Mouse (Mus musculus): ENCODE data around the gene Slc35c2. TPM values are rescaled to one million over a fixed set of nuclear protein-coding genes. Genes with fewer than 3 reads are reported as not detected.

The Slc35c2 gene
- polyA plus RNA-seq, 1 experiment: 46.5 TPM

- no peaks in the 10 kb centered on the region for H3K27me3 ChIP-seq (ENCODE audit: control insufficient read depth, insufficient read depth, insufficient read length)
- no peak overlapping the region for H3ac ChIP-seq (ENCODE audit: control insufficient read depth, insufficient read length, low read depth)
- no peak for TF ChIP-seq FOSL1 (IDR thresholded peaks at IDR 0.05; ENCODE audit: insufficient read depth, low read length, poor library complexity, severe bottlenecking)
- TF ChIP-seq CEBPB (IDR thresholded peaks at IDR 0.05; ENCODE audit: low read depth): no peak
- TF ChIP-seq USF1 (IDR thresholded peaks at IDR 0.05; ENCODE audit: low read depth): no peak
- no peaks in the 10 kb centered on the region for H3K79me2 ChIP-seq (ENCODE audit: control insufficient read depth, insufficient read depth)
- no peaks in the 10 kb centered on the region for H3K79me3 ChIP-seq (ENCODE audit: low read depth)
- peaks cover 39% of the 10 kb centered on the region for H3K36me3 ChIP-seq (ENCODE audit: control insufficient read depth, insufficient read depth)
- no peak overlapping the region for H3K4me3 ChIP-seq (ENCODE audit: insufficient read depth, poor library complexity, severe bottlenecking)
Measured at GRCm38 (mm10) chr2:165311577-165311976, 23.9 kb upstream of the Slc35c2 start.

DNA sequence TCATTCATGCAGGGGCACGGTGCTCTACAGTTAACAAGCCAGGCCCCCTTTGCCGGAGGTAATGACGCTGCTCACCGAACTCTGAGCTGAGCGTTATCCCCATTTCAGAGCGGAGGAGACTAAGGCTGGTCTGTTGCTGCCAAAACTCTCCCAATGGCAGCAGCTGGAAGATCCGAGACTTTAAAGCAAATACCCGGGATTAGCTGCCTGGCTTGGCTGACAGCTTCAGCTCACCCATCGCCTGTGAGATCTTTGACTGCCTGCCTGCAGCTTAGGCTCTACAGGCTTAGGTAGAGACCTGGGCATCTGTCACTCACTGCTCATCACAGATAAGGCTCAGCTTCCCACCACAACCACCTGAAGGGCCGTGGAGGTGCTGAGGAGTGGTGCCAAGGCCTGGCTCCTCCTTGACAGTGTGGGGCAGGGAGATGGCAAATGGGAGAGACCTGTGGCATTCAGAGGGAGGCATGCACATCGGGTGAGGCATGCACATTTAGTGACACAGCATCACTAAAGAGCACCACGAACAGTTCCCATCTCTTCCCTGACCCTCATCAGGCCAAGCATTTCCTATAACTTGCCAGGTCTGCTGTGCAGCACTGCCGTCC is 23.3 kb upstream of the Slc35c2 start:
- Histone ChIP-seq H3K36me3 (ENCODE audit: control insufficient read depth, insufficient read depth) (peaks cover 39% of the 10 kb centered on the region), H3K79me2 (ENCODE audit: control insufficient read depth, insufficient read depth) (no peaks in the 10 kb centered on the region), H3K79me3 (ENCODE audit: low read depth) (no peaks in the 10 kb centered on the region), H3K27me3 (ENCODE audit: control insufficient read depth, insufficient read depth, insufficient read length) (no peaks in the 10 kb centered on the region), H3ac (ENCODE audit: control insufficient read depth, insufficient read length, low read depth) (no peak overlapping the region), H3K4me3 (ENCODE audit: insufficient read depth, poor library complexity, severe bottlenecking) (no peak overlapping the region)
- TF ChIP-seq MYOG (IDR thresholded peaks at IDR 0.05; ENCODE audit: control insufficient read depth, extremely low read depth, insufficient read length) (no peak), MYOD1 (IDR thresholded peaks at IDR 0.05; ENCODE audit: control insufficient read depth, insufficient read length, low read depth) (no peak), MAX (IDR thresholded peaks at IDR 0.05) (no peak), FOSL1 (IDR thresholded peaks at IDR 0.05; ENCODE audit: insufficient read depth, low read length, poor library complexity, severe bottlenecking) (no peak), CEBPB (IDR thresholded peaks at IDR 0.05; ENCODE audit: low read depth) (no peak)

GRCm38 (mm10) chr2:165307801-165308200 is 20.1 kb upstream of the Slc35c2 start:
- H3K4me3 ChIP-seq (ENCODE audit: insufficient read depth, poor library complexity, severe bottlenecking): no peak overlapping the region
- no peaks in the 10 kb centered on the region for H3K79me3 ChIP-seq (ENCODE audit: low read depth)
- TF ChIP-seq MAX (IDR thresholded peaks at IDR 0.05) (no peak), CEBPB (IDR thresholded peaks at IDR 0.05; ENCODE audit: low read depth) (no peak), USF1 (IDR thresholded peaks at IDR 0.05; ENCODE audit: low read depth) (no peak), FOSL1 (IDR thresholded peaks at IDR 0.05; ENCODE audit: insufficient read depth, low read length, poor library complexity, severe bottlenecking) (no peak), CTCF (IDR thresholded peaks at IDR 0.05; ENCODE audit: control insufficient read depth, insufficient read depth, insufficient read length) (no peak), MYOG (IDR thresholded peaks at IDR 0.05; ENCODE audit: control insufficient read depth, extremely low read depth, insufficient read length) (no peak)
- no peak overlapping the region for H3ac ChIP-seq (ENCODE audit: control insufficient read depth, insufficient read length, low read depth)
- H3K79me2 ChIP-seq (ENCODE audit: control insufficient read depth, insufficient read depth): no peaks in the 10 kb centered on the region
- peaks cover 37% of the 10 kb centered on the region for H3K36me3 ChIP-seq (ENCODE audit: control insufficient read depth, insufficient read depth)
- H3K27me3 ChIP-seq (ENCODE audit: control insufficient read depth, insufficient read depth, insufficient read length): no peaks in the 10 kb centered on the region

GRCm38 (mm10) chr2:165305438-165305837 is 17.8 kb upstream of the Slc35c2 start:
- no peak for TF ChIP-seq USF1 (IDR thresholded peaks at IDR 0.05; ENCODE audit: low read depth)
- no peak for TF ChIP-seq MAX (IDR thresholded peaks at IDR 0.05)
- TF ChIP-seq CEBPB (IDR thresholded peaks at IDR 0.05; ENCODE audit: low read depth): no peak
- no peak for TF ChIP-seq MYOD1 (IDR thresholded peaks at IDR 0.05; ENCODE audit: control insufficient read depth, insufficient read length, low read depth)
- no peak for TF ChIP-seq FOSL1 (IDR thresholded peaks at IDR 0.05; ENCODE audit: insufficient read depth, low read length, poor library complexity, severe bottlenecking)
- TF ChIP-seq CTCF (IDR thresholded peaks at IDR 0.05; ENCODE audit: control insufficient read depth, insufficient read depth, insufficient read length): no peak
- no peak for TF ChIP-seq MYOG (IDR thresholded peaks at IDR 0.05; ENCODE audit: control insufficient read depth, extremely low read depth, insufficient read length)

DNA sequence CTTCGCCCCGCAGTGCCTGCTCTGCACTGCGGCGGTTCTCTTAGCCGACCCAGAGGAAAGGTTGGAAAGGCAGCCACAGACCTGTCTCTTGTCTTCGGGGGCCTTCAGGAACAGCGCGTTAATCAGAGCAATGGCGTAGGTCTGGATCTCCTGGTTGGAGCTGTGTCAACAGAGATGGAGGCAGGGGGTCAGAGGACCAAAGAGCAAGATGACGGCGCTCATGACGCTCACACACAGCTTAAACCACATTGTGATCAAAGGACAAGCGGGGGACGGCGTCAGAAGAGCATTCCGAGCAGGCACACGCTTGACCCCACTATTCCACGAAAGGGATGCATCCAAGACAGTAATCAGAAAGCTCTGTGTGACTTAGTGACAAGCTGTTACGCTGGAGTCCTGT is 17.1 kb upstream of the Slc35c2 start:
- Histone ChIP-seq H3K79me2 (ENCODE audit: control insufficient read depth, insufficient read depth) (no peaks in the 10 kb centered on the region), H3K4me3 (ENCODE audit: insufficient read depth, poor library complexity, severe bottlenecking) (no peak overlapping the region), H3K27me3 (ENCODE audit: control insufficient read depth, insufficient read depth, insufficient read length) (no peaks in the 10 kb centered on the region), H3K36me3 (ENCODE audit: control insufficient read depth, insufficient read depth) (peaks cover 28% of the 10 kb centered on the region), H3K79me3 (ENCODE audit: low read depth) (no peaks in the 10 kb centered on the region), H3ac (ENCODE audit: control insufficient read depth, insufficient read length, low read depth) (no peak overlapping the region)
- TF ChIP-seq CEBPB (IDR thresholded peaks at IDR 0.05; ENCODE audit: low read depth): no peak
- no peak for TF ChIP-seq CTCF (IDR thresholded peaks at IDR 0.05; ENCODE audit: control insufficient read depth, insufficient read depth, insufficient read length)
- TF ChIP-seq USF1 (IDR thresholded peaks at IDR 0.05; ENCODE audit: low read depth): no peak
- no peak for TF ChIP-seq MAX (IDR thresholded peaks at IDR 0.05)
- no peak for TF ChIP-seq MYOD1 (IDR thresholded peaks at IDR 0.05; ENCODE audit: control insufficient read depth, insufficient read length, low read depth)
- TF ChIP-seq MYOG (IDR thresholded peaks at IDR 0.05; ENCODE audit: control insufficient read depth, extremely low read depth, insufficient read length): no peak
- no peak for TF ChIP-seq FOSL1 (IDR thresholded peaks at IDR 0.05; ENCODE audit: insufficient read depth, low read length, poor library complexity, severe bottlenecking)

More at GRCm38 (mm10) chr2:165305438-165305837, 17.8 kb upstream of the Slc35c2 start:
- Histone ChIP-seq H3K27me3 (ENCODE audit: control insufficient read depth, insufficient read depth, insufficient read length) (no peaks in the 10 kb centered on the region), H3K36me3 (ENCODE audit: control insufficient read depth, insufficient read depth) (peaks cover 33% of the 10 kb centered on the region), H3K4me3 (ENCODE audit: insufficient read depth, poor library complexity, severe bottlenecking) (no peak overlapping the region), H3K79me3 (ENCODE audit: low read depth) (no peaks in the 10 kb centered on the region), H3K79me2 (ENCODE audit: control insufficient read depth, insufficient read depth) (no peaks in the 10 kb centered on the region), H3ac (ENCODE audit: control insufficient read depth, insufficient read length, low read depth) (no peak overlapping the region)

GRCm38 (mm10) chr2:165303354-165304012 is 15.8 kb upstream of the Slc35c2 start:
- Histone ChIP-seq H3K79me2 (ENCODE audit: control insufficient read depth, insufficient read depth) (no peaks in the 10 kb centered on the region), H3ac (ENCODE audit: control insufficient read depth, insufficient read length, low read depth) (no peak overlapping the region), H3K27me3 (ENCODE audit: control insufficient read depth, insufficient read depth, insufficient read length) (no peaks in the 10 kb centered on the region), H3K79me3 (ENCODE audit: low read depth) (no peaks in the 10 kb centered on the region), H3K36me3 (ENCODE audit: control insufficient read depth, insufficient read depth) (peaks cover 26% of the 10 kb centered on the region), H3K4me3 (ENCODE audit: insufficient read depth, poor library complexity, severe bottlenecking) (no peak overlapping the region)
- TF ChIP-seq FOSL1 (IDR thresholded peaks at IDR 0.05; ENCODE audit: insufficient read depth, low read length, poor library complexity, severe bottlenecking): no peak
- no peak for TF ChIP-seq CEBPB (IDR thresholded peaks at IDR 0.05; ENCODE audit: low read depth)
- no peak for TF ChIP-seq USF1 (IDR thresholded peaks at IDR 0.05; ENCODE audit: low read depth)
- no peak for TF ChIP-seq MAX (IDR thresholded peaks at IDR 0.05)
- TF ChIP-seq CTCF (IDR thresholded peaks at IDR 0.05; ENCODE audit: control insufficient read depth, insufficient read depth, insufficient read length): no peak
- no peak for TF ChIP-seq MYOD1 (IDR thresholded peaks at IDR 0.05; ENCODE audit: control insufficient read depth, insufficient read length, low read depth)
- no peak for TF ChIP-seq MYOG (IDR thresholded peaks at IDR 0.05; ENCODE audit: control insufficient read depth, extremely low read depth, insufficient read length)
